Mouse (Mus musculus) kidney, embryonic 15.5 days (tissue): Measurements from ENCODE around the gene 4930522H14Rik. TPM values are rescaled to one million over a fixed set of nuclear protein-coding genes. Genes with fewer than 3 reads are reported as not detected.

Experiments used
- ATAC-seq: fragments of 200-750 bp; cut with Nextera tagmentation; replicated peaks from 2 replicates; pipeline ENCODE4 v1.8.0; 2017; ENCODE audit warnings: moderate TSS enrichment; ENCODE audit not compliant: low FRiP score
- H3K27ac ChIP-seq: fragments of 300-500 bp; sonication (generic); 2 replicates; pipeline ENCODE4 v1.5.1; 2015; ENCODE audit warnings: mild to moderate bottlenecking, inconsistent platforms
- H3K27me3 ChIP-seq: fragments of 300-500 bp; sonication (generic); 2 replicates; pipeline ENCODE4 v1.6.1; 2015; ENCODE audit warnings: inconsistent platforms
- H3K36me3 ChIP-seq: fragments of 300-500 bp; sonication (generic); 2 replicates; pipeline ENCODE4 v1.6.1; 2015; ENCODE audit warnings: inconsistent platforms
- H3K4me1 ChIP-seq: fragments of 300-500 bp; sonication (generic); 2 replicates; pipeline ENCODE4 v1.6.1; 2015; ENCODE audit warnings: inconsistent platforms
- H3K4me2 ChIP-seq: fragments of 300-500 bp; sonication (generic); 2 replicates; pipeline ENCODE4 v1.6.1; 2015; ENCODE audit warnings: moderate library complexity, mild to moderate bottlenecking, inconsistent platforms
- H3K4me3 ChIP-seq: fragments of 300-500 bp; sonication (generic); replicated peaks from 2 replicates; pipeline ENCODE4 v1.5.1; 2015; ENCODE audit warnings: mild to moderate bottlenecking, inconsistent platforms
- H3K9ac ChIP-seq: fragments of 300-500 bp; sonication (generic); 2 replicates; pipeline ENCODE4 v1.6.1; 2015; ENCODE audit warnings: mild to moderate bottlenecking, inconsistent platforms
- H3K9me3 ChIP-seq: fragments of 300-500 bp; sonication (generic); replicated peaks from 2 replicates; pipeline ENCODE4 v1.6.1; 2016; ENCODE audit warnings: inconsistent platforms
- WGBS: fragments of 180-500 bp; shearing (Covaris S2); methylation state at CpG from one replicate; pipeline ENCODE4 v1.1.7; 2015; ENCODE audit warnings: mixed read lengths; 5-methylcytosine and 5-hydroxymethylcytosine counted together
- polyA plus RNA-seq: library from polyadenylated mRNA; unstranded; fragments of >200 nt; fragmentation: Nextera tagmentation; extraction: Ambion mirVana; gene quantifications from 2 replicates; pipeline ENCODE4 v1.2.1, GENCODE M21; 2015

Gene 4930522H14Rik
- polyA plus RNA-seq, 1 experiment from 2014 or later = not detected

- 74% methylated on average over 15 of the region's 15 CpGs for WGBS
These were observed 766 bp downstream of the 4930522H14Rik start for GRCm38 (mm10) chr4:109530245-109530816.

GRCm38 (mm10) chr4:109504885-109505284, 26.2 kb downstream of the 4930522H14Rik start:
- Histone ChIP-seq H3K9me3 (no peaks in the 10 kb centered on the region), H3K4me3 (no peak overlapping the region)

More at GRCm38 (mm10) chr4:109530245-109530816, 766 bp downstream of the 4930522H14Rik start:
- Histone ChIP-seq H3K4me2 (no peak overlapping the region), H3K36me3 (no peaks in the 10 kb centered on the region), H3K9ac (no peak overlapping the region), H3K4me1 (no peaks in the 10 kb centered on the region), H3K27ac (no peak overlapping the region), H3K27me3 (no peaks in the 10 kb centered on the region), H3K9me3 (no peaks in the 10 kb centered on the region), H3K4me3 (no peak overlapping the region)
- no peak for ATAC-seq

GRCm38 (mm10) chr4:109498476-109498875, 32.6 kb downstream of the 4930522H14Rik start:
- Histone ChIP-seq H3K4me2 (no peak overlapping the region), H3K9ac (no peak overlapping the region), H3K9me3 (no peaks in the 10 kb centered on the region), H3K4me3 (no peak overlapping the region), H3K27ac (no peak overlapping the region), H3K4me1 (no peaks in the 10 kb centered on the region), H3K36me3 (no peaks in the 10 kb centered on the region), H3K27me3 (no peaks in the 10 kb centered on the region)
- ATAC-seq = no peak
- WGBS = 78% methylated on average over 11 of the region's 11 CpGs

More at GRCm38 (mm10) chr4:109504885-109505284, 26.2 kb downstream of the 4930522H14Rik start:
- Histone ChIP-seq H3K9ac (no peak overlapping the region), H3K4me1 (no peaks in the 10 kb centered on the region), H3K4me2 (no peak overlapping the region), H3K36me3 (no peaks in the 10 kb centered on the region), H3K27me3 (no peaks in the 10 kb centered on the region), H3K27ac (no peak overlapping the region)
- WGBS = 8% methylated on average over 5 of the region's 5 CpGs
- no peak for ATAC-seq

GRCm38 (mm10) chr4:109493581-109493980, 37.5 kb downstream of the 4930522H14Rik start:
- Histone ChIP-seq H3K4me1 (no peaks in the 10 kb centered on the region), H3K27ac (no peak overlapping the region), H3K27me3 (no peaks in the 10 kb centered on the region), H3K36me3 (no peaks in the 10 kb centered on the region), H3K9me3 (no peaks in the 10 kb centered on the region), H3K4me2 (no peak overlapping the region), H3K4me3 (no peak overlapping the region), H3K9ac (no peak overlapping the region)
- ATAC-seq = no peak

DNA sequence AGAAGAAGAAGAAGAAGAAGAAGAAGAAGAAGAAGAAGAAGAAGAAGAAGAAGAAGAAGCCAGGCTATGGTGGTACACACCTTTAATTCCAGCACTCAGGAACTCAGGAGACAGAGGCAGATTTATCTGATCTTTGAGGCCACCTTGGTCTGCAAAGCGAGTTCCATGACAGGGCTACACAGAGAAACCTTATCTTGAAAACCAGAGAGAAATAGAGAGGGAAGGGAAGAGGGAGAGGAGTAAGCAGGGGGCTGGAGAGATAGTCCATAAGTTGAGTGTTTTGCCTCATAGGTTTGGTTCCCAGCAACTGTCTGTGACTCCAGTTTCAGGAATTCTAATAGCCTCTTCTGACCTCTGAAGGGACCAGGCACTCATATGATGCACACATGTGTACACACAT, 42.3 kb downstream of the 4930522H14Rik start:
- Histone ChIP-seq H3K4me1 (no peaks in the 10 kb centered on the region), H3K36me3 (no peaks in the 10 kb centered on the region), H3K4me3 (no peak overlapping the region), H3K4me2 (no peak overlapping the region), H3K27ac (no peak overlapping the region), H3K27me3 (no peaks in the 10 kb centered on the region), H3K9me3 (no peaks in the 10 kb centered on the region), H3K9ac (no peak overlapping the region)
- no peak for ATAC-seq
- WGBS = 65% methylated on average over 1 of the region's 1 CpGs

GRCm38 (mm10) chr4:109484621-109485020, 46.5 kb downstream of the 4930522H14Rik start, which contains the start of gene Rnf11:
Rnf11 (minus strand) TSS chr4:109484728.
- WGBS = 87% methylated on average over 3 of the region's 3 CpGs

DNA sequence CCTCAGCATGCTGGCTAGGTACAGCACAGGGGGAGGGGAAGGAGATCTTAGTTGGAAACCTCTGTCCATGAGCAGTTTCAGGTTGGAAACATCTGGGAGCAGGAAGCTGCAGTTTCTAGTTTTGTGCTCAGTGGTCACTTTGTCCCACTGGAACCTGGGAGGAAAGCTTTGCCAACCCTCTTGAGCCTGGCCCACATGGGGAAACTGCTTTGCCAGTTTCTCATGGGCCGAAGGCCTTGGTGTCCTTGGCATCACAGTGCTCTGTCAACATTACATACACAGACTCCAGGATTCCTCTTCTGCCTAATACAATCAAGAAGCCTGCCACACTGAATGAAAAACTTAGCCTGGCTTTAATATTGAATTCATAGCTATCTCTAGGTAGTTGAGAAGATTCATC, 48.4 kb downstream of the 4930522H14Rik start:
- ATAC-seq = no peak
- Histone ChIP-seq H3K9ac (no peak overlapping the region), H3K4me2 (no peak overlapping the region), H3K36me3 (no peaks in the 10 kb centered on the region), H3K4me3 (no peak overlapping the region), H3K9me3 (no peaks in the 10 kb centered on the region), H3K27me3 (no peaks in the 10 kb centered on the region), H3K27ac (no peak overlapping the region), H3K4me1 (no peaks in the 10 kb centered on the region)
- 95% methylated on average over 1 of the region's 1 CpGs for WGBS

More at GRCm38 (mm10) chr4:109484621-109485020, 46.5 kb downstream of the 4930522H14Rik start, which contains the start of gene Rnf11:
- Histone ChIP-seq H3K4me3 (no peak within 1 kb of the TSS), H3K4me2 (no peak within 1 kb of the TSS), H3K27me3 (no peaks in the 10 kb centered on the region), H3K36me3 (no peaks in the 10 kb centered on the region), H3K9me3 (no peaks in the 10 kb centered on the region), H3K27ac (no peak within 1 kb of the TSS), H3K9ac (no peak within 1 kb of the TSS), H3K4me1 (no peaks in the 10 kb centered on the region)
- ATAC-seq = no peak

GRCm38 (mm10) chr4:109481424-109481823, 49.7 kb downstream of the 4930522H14Rik start:
- H3K9ac ChIP-seq = no peak overlapping the region
- H3K9me3 ChIP-seq = no peaks in the 10 kb centered on the region
- H3K27ac ChIP-seq = no peak overlapping the region
- H3K4me2 ChIP-seq = no peak overlapping the region
- H3K27me3 ChIP-seq = no peaks in the 10 kb centered on the region
- WGBS = 83% methylated on average over 2 of the region's 2 CpGs
- H3K4me1 ChIP-seq = 0 out of 2 replicates have a peak, but pooled peaks cover 3% of the 10 kb centered on the region
- H3K4me3 ChIP-seq = no peak overlapping the region
- no peaks in the 10 kb centered on the region for H3K36me3 ChIP-seq
- no peak for ATAC-seq

GRCm38 (mm10) chr4:109477454-109477853, 53.6 kb downstream of the 4930522H14Rik start:
- 91% methylated on average over 3 of the region's 3 CpGs for WGBS
- H3K27ac ChIP-seq = no peak overlapping the region
- H3K4me2 ChIP-seq = no peak overlapping the region
- peaks cover 8% of the 10 kb centered on the region for H3K4me1 ChIP-seq
- H3K9ac ChIP-seq = no peak overlapping the region
- no peak for ATAC-seq
- H3K27me3 ChIP-seq = no peaks in the 10 kb centered on the region
- no peaks in the 10 kb centered on the region for H3K9me3 ChIP-seq
- no peak overlapping the region for H3K4me3 ChIP-seq
- H3K36me3 ChIP-seq = 0 out of 2 replicates have a peak, but pooled peaks cover 3% of the 10 kb centered on the region

- Histone ChIP-seq H3K36me3 (0 out of 2 replicates have a peak, but pooled peaks cover 6% of the 10 kb centered on the region), H3K4me3 (peak overlapping the region; percentile 91), H3K4me1 (peaks cover 11% of the 10 kb centered on the region), H3K9ac (peak overlapping the region; percentile 97), H3K4me2 (peak overlapping the region; percentile 76), H3K27me3 (no peaks in the 10 kb centered on the region), H3K27ac (peak overlapping the region; percentile 96), H3K9me3 (no peaks in the 10 kb centered on the region)
- ATAC-seq = peak; percentile 99
- WGBS = 1% methylated on average over 37 of the region's 39 CpGs
These were observed 54.5 kb downstream of the 4930522H14Rik start for GRCm38 (mm10) chr4:109476554-109477014.

GRCm38 (mm10) chr4:109475577-109476553, 55.2 kb downstream of the 4930522H14Rik start:
- Histone ChIP-seq H3K27me3 (no peaks in the 10 kb centered on the region), H3K9me3 (no peaks in the 10 kb centered on the region), H3K4me3 (peak overlapping the region; percentile 91), H3K27ac (peak overlapping the region; percentile 96), H3K4me2 (peak overlapping the region; percentile 76), H3K9ac (peak overlapping the region; percentile 97), H3K4me1 (peaks cover 12% of the 10 kb centered on the region), H3K36me3 (0 out of 2 replicates have a peak, but pooled peaks cover 6% of the 10 kb centered on the region)
- ATAC-seq = peak; percentile 79
- WGBS = under 1% methylated on average over 59 of the region's 68 CpGs

GRCm38 (mm10) chr4:109475078-109475477, 56.0 kb downstream of the 4930522H14Rik start:
- no peak overlapping the region for H3K9ac ChIP-seq
- peaks cover 12% of the 10 kb centered on the region for H3K4me1 ChIP-seq
- no peaks in the 10 kb centered on the region for H3K27me3 ChIP-seq
- 0 out of 2 replicates have a peak, but pooled peaks cover 6% of the 10 kb centered on the region for H3K36me3 ChIP-seq
- ATAC-seq = no peak
- H3K9me3 ChIP-seq = no peaks in the 10 kb centered on the region
- H3K4me2 ChIP-seq = peak overlapping the region; percentile 76
- H3K4me3 ChIP-seq = peak overlapping the region; percentile 91
- WGBS = 56% methylated on average over 2 of the region's 2 CpGs
- no peak overlapping the region for H3K27ac ChIP-seq
